Mouse (Mus musculus) naive thymus-derived CD4-positive, alpha-beta T cell, adult 2 months (primary cell): ENCODE results near the gene Pdzrn3.

ENCODE experiments used
- DNase-seq: peaks from one replicate; pipeline ENCODE4 v3.0.0-alpha.2; 2011; ENCODE audit warnings: low read depth

Gene Pdzrn3

GRCm38 (mm10) chr6:101377167-101377934 is at the start of gene Pdzrn3:
Gene Pdzrn3, minus strand, starts transcription at chr6:101377897.
- DNase-seq = peak; percentile 4

DNA sequence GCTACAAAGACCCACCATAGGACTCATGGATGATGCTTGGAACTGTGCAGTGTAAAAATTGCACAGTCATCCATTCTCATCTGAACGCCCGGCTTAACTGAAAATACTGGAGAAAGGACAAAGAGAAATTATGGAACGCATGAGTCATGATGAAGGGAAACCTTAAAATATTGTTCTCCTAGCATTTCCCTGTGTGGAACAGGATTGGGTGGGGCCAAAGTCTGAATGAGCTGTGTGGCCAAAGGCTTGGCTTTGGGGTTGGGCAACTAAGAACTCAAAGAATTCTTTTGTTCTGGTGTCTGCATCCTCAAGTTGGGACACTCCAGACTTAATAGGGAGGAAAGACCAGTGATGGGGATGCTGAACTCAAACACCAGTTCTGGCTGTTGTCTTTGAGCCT is 49.6 kb upstream of the Pdzrn3 start:
- DNase-seq = no peak

GRCm38 (mm10) chr6:101426301-101426700 is 48.6 kb upstream of the Pdzrn3 start:
- DNase-seq = no peak

DNA sequence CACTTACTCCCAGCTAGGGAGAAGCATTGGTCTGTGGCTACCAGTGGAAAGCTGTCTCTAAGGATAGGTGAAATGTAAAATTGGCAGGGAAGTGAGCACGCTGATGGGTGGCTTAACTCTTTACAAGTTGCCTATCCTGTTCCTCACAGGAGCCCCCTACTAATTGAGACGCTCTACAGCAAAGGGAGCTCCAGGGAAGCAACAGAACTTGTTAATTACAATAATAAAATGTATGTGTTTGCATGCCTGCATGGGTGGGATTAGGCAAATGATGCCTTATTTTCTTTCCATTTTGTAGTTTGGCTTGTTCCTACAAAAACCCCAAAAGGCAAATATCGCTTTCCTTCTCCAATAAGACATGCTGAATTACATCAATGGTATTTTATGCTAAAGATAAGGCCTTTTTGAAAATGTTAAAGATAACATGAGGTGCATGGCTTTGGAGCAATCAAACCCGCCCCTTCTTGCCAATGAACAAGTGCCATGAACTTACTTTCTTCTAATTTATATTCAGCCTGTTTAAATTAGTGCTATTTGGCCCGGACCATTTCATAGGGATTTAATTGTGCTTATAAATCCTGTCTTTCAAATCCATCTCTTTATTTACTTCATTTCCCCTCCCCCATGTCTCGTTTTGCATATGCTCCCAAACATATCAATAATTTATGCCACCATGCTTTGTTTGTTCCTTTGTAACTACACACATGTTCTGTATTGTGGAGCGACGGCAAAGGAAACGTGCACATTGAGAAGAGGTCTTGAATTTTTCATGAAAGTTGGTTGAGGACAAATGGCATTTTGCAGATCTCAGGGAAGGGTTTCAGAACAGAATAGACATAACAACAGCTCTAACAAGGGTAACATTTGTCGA is 44.6 kb upstream of the Pdzrn3 start:
- no peak for DNase-seq

- no peak for DNase-seq
Observed at GRCm38 (mm10) chr6:101418213-101418612, 40.5 kb upstream of the Pdzrn3 start.

GRCm38 (mm10) chr6:101411701-101412100 is 34.0 kb upstream of the Pdzrn3 start:
- no peak for DNase-seq

DNA sequence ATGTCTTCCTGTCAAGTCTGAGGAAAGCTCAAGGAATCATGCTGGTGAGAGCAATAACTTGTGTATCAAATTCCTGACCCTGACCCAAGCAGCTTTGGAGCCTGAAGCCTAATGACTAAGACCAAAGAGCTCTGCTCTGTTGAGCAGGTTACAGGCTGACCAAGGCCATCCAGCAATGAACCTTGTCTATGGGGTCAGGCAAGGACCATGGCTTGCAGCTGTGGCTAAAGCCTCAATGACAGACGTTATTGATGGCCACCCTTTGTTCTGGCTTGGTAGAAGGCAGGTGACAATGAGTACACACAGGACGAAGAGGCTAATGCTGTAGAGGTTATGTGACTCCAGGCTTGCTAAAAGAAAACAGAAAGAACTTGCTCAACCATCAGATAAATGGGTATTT is 33.4 kb upstream of the Pdzrn3 start:
- no peak for DNase-seq

GRCm38 (mm10) chr6:101396711-101397110 is 19.0 kb upstream of the Pdzrn3 start:
- DNase-seq = no peak

DNA sequence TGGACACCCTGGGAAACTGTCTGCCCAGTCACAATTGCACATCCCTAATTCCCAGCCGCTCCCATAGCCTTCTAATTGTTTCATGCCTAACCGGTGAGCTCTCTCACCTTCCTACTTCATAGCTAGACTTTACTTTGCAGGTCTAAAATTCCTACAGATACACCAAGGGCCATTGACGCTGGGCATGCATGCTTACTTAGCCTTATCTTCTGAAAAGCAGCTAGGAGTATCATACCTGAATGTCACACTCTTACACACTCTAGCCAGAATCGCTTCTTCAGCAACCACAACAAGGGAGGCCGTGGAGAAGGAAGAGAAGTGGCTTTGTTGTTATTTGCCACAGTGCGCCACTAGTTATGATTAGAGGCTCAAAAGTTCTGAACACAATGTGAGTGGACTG is 18.2 kb upstream of the Pdzrn3 start:
- no peak for DNase-seq

DNA sequence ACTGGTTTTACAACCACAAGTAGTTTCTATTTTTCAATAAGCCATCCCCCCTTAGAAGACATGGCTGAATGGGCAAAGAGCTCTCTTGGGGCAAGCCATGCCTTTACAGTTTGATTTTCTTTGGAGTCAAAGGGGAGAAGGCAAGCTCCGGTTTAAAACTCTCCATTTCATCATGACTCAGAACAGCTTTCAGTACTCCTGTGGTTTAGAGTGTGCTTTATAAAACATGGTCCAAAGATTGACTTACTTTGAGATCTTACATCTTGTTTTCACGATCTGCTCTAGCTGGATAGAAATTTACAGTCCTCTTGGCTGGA is 15.1 kb upstream of the Pdzrn3 start:
- DNase-seq = no peak

DNA sequence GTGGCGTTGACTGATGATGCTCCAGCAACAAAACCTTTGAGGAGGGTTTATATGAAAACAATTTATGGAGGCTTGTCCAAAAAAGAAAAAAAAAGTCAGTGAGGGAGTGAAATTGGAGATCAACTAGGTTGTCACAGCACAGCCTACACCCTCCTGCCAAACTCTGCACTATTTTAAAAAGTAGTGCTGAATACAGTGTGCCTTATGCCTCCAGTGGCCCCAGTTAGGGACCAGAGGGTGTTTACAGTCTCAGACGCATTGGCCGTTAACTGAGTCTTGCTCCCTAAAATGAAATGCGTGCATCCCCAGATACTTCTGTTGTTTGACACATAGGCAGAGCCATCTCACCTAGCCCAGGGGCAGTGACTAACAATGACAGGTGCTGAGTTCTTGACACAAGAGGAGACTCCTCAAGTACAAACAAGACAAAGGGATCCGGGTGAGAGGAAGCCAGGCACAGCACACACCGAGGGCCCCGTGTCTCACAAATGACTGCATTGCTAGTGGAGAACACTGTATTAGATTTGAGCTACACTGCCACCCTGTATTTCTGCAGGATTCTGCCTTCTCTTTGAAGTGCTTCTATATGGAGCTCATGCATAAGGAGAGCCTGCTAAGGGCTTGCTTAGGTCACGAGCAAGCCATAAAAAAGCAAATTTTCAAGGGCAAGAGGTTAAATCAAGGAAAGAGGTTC is 14.6 kb upstream of the Pdzrn3 start:
- DNase-seq = no peak

DNA sequence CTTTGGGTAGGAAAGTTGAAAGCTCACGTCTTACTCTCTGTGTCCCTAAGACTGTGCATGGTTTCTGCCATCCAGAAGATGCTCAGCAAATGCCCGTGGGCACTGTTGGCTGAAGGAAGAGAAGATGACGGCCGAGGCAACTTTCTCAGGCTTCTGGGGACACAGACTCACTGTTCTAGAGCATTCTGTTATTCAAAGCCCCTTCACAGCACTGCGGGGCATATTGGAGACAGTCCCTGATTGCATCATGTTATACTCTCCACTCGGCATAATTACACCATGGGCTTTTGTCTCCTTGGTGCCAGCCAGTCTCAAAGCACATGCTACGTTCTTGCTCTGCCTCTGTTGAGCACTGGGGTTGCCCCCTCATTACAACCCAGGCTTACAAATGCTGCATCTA is 7.8 kb upstream of the Pdzrn3 start:
- DNase-seq = no peak

DNA sequence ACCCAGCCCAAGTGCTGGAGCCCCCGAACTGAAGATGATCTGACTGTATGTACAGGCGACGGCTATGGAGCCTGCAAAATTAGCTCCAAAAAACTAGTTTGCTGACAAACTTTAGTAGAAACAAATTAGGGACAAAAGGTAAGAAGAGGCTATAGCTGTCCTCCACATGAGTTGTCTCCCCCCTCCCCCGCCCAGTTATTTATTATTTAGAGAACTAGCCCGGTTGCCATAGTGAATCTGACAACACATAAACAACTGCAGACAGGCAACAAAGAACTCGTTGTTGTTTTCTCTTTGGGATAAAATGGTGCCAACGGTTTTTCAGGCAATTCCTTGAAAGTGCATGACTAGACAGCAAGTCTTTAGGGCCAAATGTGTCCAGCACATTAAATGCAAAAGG is 7.3 kb upstream of the Pdzrn3 start:
- DNase-seq = no peak

GRCm38 (mm10) chr6:101384476-101384875 is 6.8 kb upstream of the Pdzrn3 start:
- DNase-seq = no peak

GRCm38 (mm10) chr6:101382891-101383290 is 5.2 kb upstream of the Pdzrn3 start:
- no peak for DNase-seq

DNA sequence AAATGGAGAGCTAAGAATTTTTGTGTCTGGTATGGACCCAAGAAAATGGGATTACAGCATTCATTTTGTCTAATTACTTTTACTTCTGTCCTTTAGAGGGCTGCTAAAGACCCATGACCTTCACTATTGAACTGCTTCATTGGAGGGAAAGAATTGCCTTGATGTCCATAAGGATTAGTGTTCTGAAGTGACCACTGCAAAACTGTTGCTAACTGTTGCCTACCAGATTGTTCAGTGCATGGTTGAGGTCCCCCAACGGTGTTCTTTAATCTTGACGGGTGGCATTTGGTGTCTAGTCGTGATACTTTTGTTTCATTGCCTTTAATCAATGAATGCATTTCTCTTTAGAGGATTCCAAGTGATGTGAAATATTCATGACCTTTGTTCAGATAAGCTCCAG is 1.8 kb upstream of the Pdzrn3 start:
- no peak for DNase-seq

DNA sequence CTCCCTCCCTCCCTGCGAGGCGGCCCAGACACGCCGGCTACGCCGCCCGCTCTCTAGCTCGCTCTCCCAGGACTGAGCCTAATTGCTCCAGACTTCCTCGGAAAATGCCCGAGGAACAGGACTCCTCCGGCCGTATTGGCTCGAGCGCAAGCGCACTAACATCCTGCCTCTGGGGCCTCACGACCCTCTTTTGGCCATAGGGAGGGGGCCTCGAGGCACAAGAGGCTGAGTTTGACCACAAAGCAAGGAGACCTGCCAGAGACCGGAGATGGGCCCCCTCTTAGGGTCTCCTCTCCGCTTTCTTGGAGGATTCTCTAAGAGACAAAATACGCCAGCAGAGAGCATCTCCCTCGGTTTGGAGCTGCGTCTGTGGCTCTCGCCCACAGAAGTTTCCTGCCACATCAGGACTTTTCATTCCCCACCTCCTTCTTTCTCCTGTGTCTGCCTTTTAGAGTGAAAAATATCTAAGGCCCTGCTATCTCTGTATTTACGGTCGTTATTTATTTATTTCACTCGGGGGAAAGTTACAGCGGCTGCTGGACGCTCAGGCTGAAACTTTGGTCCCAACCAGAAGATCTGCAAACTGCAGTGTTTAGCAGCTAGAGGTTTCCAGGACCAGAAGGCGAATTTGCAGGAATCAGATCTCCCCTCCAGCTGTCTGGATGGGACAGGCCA is 375 bp upstream of the Pdzrn3 start:
- no peak for DNase-seq

- no peak for DNase-seq
Observed at GRCm38 (mm10) chr6:101376511-101377166, 1.1 kb downstream of the Pdzrn3 start.

DNA sequence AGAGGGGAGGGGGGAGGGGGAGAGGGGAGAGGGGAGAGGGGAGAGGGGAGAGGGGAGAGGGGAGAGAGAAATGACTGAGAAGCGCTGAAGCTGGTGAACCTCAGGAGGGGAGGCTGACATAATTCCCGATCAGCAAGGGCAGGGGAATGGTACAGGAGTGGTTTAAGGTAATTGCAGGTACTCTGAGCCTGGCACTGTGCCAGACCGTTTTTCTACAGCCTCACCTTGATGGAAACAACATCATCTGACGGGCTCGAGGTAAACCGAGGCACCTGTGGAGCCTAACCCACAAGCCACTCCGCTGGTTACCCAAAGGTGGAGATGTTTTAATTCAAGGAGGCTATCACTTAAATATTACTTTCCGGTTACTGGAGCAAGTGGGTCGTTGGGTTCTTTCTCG is 1.6 kb downstream of the Pdzrn3 start:
- no peak for DNase-seq

DNA sequence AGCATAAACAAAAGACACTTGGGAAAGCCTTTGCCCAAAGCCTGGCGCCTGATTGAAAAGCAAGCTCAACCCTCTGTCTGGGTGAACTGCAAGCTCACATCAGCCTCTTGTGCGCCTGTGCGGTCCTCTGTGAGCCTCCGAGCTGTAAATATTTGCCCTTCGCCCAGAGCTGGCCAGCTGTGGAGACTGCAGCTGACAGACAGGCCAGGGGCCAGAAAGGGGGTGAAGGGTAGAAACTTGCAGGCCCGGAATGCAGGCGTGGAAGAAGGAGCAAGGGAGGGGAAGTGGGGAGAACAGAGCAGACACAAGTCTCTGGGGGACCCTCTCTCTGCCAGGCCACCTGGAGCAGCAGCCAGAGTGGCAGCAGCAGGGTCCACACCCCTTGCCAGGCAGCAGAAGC is 3.0 kb downstream of the Pdzrn3 start:
- no peak for DNase-seq

GRCm38 (mm10) chr6:101374186-101374585 is 3.5 kb downstream of the Pdzrn3 start:
- no peak for DNase-seq

- no peak for DNase-seq
Observed at GRCm38 (mm10) chr6:101372982-101373381, 4.7 kb downstream of the Pdzrn3 start.
